Mouse (Mus musculus) G1E (cell line): ENCODE measurements around the gene Dnase1l3. TPM values are rescaled to one million over a fixed set of nuclear protein-coding genes. Genes with fewer than 3 reads are reported as not detected.

Source experiments
- ATAC-seq: 2 replicates; pipeline ENCODE4 v1.8.0; 2016; ENCODE audit warnings: mild to moderate bottlenecking; ENCODE audit not compliant: insufficient number of reproducible peaks, poor library complexity, low FRiP score, severe bottlenecking; ENCODE audit errors: extremely low read depth
- DNase-seq: peaks from one replicate; pipeline ENCODE4 v3.0.0; 2012; ENCODE audit warnings: low spot score
- H3K27me3 ChIP-seq: 2 replicates; pipeline ENCODE4 v1.6.1; 2012; ENCODE audit warnings: mild to moderate bottlenecking, low read length, inconsistent platforms; ENCODE audit not compliant: insufficient read depth
- H3K36me3 ChIP-seq: replicated peaks from 2 replicates; pipeline ENCODE3; 2012; ENCODE audit warnings: mild to moderate bottlenecking, inconsistent platforms
- H3K4me1 ChIP-seq: 2 replicates; pipeline ENCODE4 v1.6.1; 2012; ENCODE audit warnings: low read depth, low read length, inconsistent platforms, mixed read lengths; ENCODE audit not compliant: insufficient read depth
- H3K4me3 ChIP-seq: 2 replicates; pipeline ENCODE4 v1.5.1; 2012; ENCODE audit warnings: low read depth, mild to moderate bottlenecking, inconsistent platforms, low read length, moderate library complexity, mixed read lengths
- H3K9me3 ChIP-seq: replicated peaks from 2 replicates; pipeline ENCODE4 v1.6.1; 2012; ENCODE audit warnings: inconsistent platforms
- CTCF ChIP-seq: IDR thresholded peaks from 2 replicates; pipeline ENCODE4 v1.5.1; 2012; ENCODE audit warnings: low read depth, low read length, inconsistent platforms, mixed read lengths
- GATA1 ChIP-seq: IDR thresholded peaks from 2 replicates; pipeline ENCODE4 v1.6.1; 2012; ENCODE audit warnings: borderline replicate concordance, low read length, inconsistent platforms, mixed read lengths
- GATA2 ChIP-seq: IDR thresholded peaks from 2 replicates; pipeline ENCODE4 v1.6.1; 2012; ENCODE audit warnings: low read depth, low read length, inconsistent platforms, borderline replicate concordance
- POLR2AphosphoS5 ChIP-seq: IDR thresholded peaks from 2 replicates; pipeline ENCODE4 v1.6.1; 2012; ENCODE audit warnings: low read depth, low read length, inconsistent platforms; ENCODE audit not compliant: insufficient replicate concordance
- TAL1 ChIP-seq: conservative IDR thresholded peaks from 2 replicates; pipeline ENCODE4 v1.6.1; 2012; ENCODE audit warnings: low read depth, low read length, inconsistent platforms, mixed read lengths
- polyA plus RNA-seq: library from polyadenylated mRNA; stranded (reverse); fragments of >175 nt; gene quantifications from 2 replicates; pipeline ENCODE4 v1.2.3, GENCODE M21; 2012
- total RNA-seq, 2 experiments: library from RNA; stranded (forward) in 1 of 2; stranded (reverse) in 1 of 2; fragments of 200-1000 nt in 1 of 2; fragments of >200 nt in 1 of 2; fragmentation: Nextera tagmentation in 1 of 2; gene quantifications; 2 replicates each; pipeline ENCODE4 v1.2.3; 2014 to 2017

The Dnase1l3 gene
- total and polyA plus RNA-seq, 3 experiments, result 0.05 TPM; not detected in 2

DNA sequence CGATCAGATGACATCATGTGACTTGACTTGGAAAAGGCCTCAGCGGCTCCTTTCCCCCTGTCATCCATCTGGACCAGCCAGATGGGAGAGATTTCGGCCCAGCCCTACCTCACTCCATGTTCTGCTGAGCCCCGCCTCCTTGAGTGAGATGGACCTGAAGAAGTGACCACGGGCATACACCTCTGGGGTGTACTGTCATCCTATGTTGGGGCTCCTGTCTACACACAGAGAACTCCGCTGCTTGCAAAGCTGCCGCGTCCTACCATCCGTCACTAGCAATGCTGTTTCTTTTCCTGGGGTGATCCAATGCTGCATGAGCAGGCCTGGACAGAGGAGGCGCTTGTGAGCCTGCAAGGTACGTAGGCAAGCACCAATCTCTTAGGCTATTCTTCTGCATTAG lies 33.8 kb downstream of the Dnase1l3 start:
- Histone ChIP-seq H3K4me3 (no peak overlapping the region), H3K36me3 (no peaks in the 10 kb centered on the region), H3K4me1 (peaks cover 8% of the 10 kb centered on the region; the same call in 1 of the 2 replicates), H3K27me3 (peaks cover 32% of the 10 kb centered on the region), H3K9me3 (no peaks in the 10 kb centered on the region)
- TF ChIP-seq GATA1 (no peak), CTCF (no peak), GATA2 (no peak), POLR2AphosphoS5 (no peak)
- ATAC-seq (no peak), DNase-seq (no peak)

DNA sequence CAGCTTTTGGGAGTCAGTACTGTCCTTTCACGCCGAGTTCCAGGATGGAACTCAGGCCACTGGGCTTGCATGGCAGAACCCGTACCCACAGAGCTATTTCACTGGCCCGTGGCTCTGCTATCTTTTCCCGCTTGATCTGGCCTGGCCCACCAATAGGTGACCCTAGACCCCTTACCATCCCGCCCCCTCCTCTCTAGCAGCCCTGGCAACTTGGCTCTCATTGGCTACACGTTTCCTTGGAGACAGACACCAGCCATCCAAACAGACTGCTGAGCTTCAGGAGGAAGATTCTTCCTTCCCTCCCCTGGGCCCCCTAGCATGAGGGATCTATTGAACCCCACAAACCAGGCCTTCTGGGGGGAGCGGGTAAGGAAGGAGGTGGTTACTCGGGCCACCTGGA lies 37.3 kb downstream of the Dnase1l3 start, which contains the start of gene Gm45521:
Gene Gm45521 (plus strand): TSS at position 240 of the 400 bp plus-strand sequence.
- Histone ChIP-seq H3K36me3 (no peaks in the 10 kb centered on the region), H3K9me3 (no peaks in the 10 kb centered on the region), H3K4me3 (no peak within 1 kb of the TSS), H3K4me1 (peaks cover 17% of the 10 kb centered on the region; the same call in 1 of the 2 replicates), H3K27me3 (peaks cover 29% of the 10 kb centered on the region)
- no peak for DNase-seq
- ATAC-seq, result no peak
- TF ChIP-seq GATA2 (no peak), CTCF (no peak), GATA1 (no peak), POLR2AphosphoS5 (no peak), TAL1 (no peak)

DNA sequence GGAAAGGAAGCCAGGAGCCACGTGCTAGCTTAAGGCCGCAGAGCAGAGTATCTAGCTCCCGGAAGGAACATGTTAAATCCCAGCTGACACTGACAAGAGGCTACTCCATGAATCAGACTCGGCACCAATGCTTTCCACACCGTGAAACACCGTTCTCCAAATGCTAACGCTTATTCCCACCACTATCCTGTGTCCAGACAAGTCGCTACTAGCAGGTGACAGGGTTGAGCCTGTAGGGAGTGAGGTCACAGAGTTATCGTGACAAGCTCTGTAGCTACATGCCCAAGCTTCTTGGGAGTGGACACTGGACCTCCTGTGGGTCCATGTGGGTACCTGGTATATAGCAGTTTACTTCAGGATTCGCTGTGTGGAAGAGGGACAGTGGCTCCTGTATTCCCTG lies 37.9 kb downstream of the Dnase1l3 start:
- Histone ChIP-seq H3K4me3 (no peak overlapping the region), H3K27me3 (peaks cover 27% of the 10 kb centered on the region), H3K4me1 (peaks cover 17% of the 10 kb centered on the region; the same call in 1 of the 2 replicates), H3K36me3 (no peaks in the 10 kb centered on the region), H3K9me3 (no peaks in the 10 kb centered on the region)
- DNase-seq, result no peak
- no peak for ATAC-seq
- TF ChIP-seq CTCF (no peak), TAL1 (no peak), GATA1 (no peak), POLR2AphosphoS5 (no peak), GATA2 (no peak)

GRCm38 (mm10) chr14:7954071-7954471 lies 40.3 kb downstream of the Dnase1l3 start:
- ATAC-seq, result no peak
- DNase-seq, result no peak
- no peak overlapping the region for H3K4me3 ChIP-seq

DNA sequence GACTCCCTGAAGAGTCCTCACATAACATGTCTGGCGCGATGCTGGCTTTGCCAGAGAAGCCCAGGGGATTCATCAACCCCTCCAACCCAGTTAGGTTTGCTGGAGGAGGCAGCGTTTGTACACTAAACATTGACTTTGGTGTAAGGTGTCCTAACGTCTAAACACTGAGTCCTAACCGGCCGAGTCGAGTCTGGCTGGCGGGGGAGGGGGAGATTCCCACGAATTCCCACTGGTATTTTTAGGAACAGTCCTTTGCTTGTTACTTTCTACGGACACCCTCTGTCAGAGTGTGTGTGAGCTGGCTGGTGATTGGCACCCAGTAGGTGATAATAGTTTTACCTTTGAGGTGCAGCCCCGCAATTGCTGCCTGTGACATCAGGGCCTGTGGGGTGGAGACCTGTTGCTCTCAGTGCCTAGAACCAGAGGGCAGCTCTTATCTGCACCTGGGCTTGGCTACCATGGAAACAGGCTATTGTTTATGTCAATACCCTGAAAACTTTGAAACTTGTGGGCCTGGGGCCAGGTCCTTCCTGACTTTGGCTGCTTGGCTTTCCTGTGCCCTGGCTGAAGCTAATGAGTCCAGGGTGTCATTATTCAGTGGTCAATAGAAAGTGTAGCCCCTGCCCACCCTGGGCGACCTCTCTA lies 41.6 kb downstream of the Dnase1l3 start:
- ATAC-seq, result no peak
- peaks cover 42% of the 10 kb centered on the region for H3K27me3 ChIP-seq
- DNase-seq, result no peak

More at GRCm38 (mm10) chr14:7954071-7954471, 40.3 kb downstream of the Dnase1l3 start:
- peaks cover 17% of the 10 kb centered on the region; the same call in 1 of the 2 replicates for H3K4me1 ChIP-seq
- TF ChIP-seq CTCF (no peak), TAL1 (no peak), GATA2 (no peak), GATA1 (no peak), POLR2AphosphoS5 (no peak)
- peaks cover 6% of the 10 kb centered on the region for H3K36me3 ChIP-seq
- peaks cover 36% of the 10 kb centered on the region for H3K27me3 ChIP-seq
- H3K9me3 ChIP-seq, result no peaks in the 10 kb centered on the region

GRCm38 (mm10) chr14:7951234-7951633 lies 43.1 kb downstream of the Dnase1l3 start:
- TF ChIP-seq GATA1, result no peak
- no peak for TF ChIP-seq GATA2
- TF ChIP-seq TAL1, result no peak
- TF ChIP-seq POLR2AphosphoS5, result no peak
- TF ChIP-seq CTCF, result no peak
- Histone ChIP-seq H3K36me3 (peaks cover 9% of the 10 kb centered on the region), H3K4me1 (peaks cover 14% of the 10 kb centered on the region), H3K9me3 (no peaks in the 10 kb centered on the region), H3K4me3 (no peak overlapping the region), H3K27me3 (peaks cover 36% of the 10 kb centered on the region)
- ATAC-seq (no peak), DNase-seq (no peak)

More for the DNA sequence above, 41.6 kb downstream of the Dnase1l3 start:
- no peak overlapping the region for H3K4me3 ChIP-seq
- peaks cover 9% of the 10 kb centered on the region for H3K36me3 ChIP-seq
- H3K4me1 ChIP-seq, result peaks cover 16% of the 10 kb centered on the region
- H3K9me3 ChIP-seq, result no peaks in the 10 kb centered on the region
- TF ChIP-seq TAL1 (no peak), GATA1 (no peak), POLR2AphosphoS5 (no peak), CTCF (no peak), GATA2 (no peak)
